Mouse (Mus musculus): ENCODE measurements around the gene Lrrk1. TPM values are rescaled to one million over a fixed set of nuclear protein-coding genes. Genes with fewer than 3 reads are reported as not detected.

The Lrrk1 gene
- polyA plus RNA-seq, 1 experiment: 9.8 TPM

DNA sequence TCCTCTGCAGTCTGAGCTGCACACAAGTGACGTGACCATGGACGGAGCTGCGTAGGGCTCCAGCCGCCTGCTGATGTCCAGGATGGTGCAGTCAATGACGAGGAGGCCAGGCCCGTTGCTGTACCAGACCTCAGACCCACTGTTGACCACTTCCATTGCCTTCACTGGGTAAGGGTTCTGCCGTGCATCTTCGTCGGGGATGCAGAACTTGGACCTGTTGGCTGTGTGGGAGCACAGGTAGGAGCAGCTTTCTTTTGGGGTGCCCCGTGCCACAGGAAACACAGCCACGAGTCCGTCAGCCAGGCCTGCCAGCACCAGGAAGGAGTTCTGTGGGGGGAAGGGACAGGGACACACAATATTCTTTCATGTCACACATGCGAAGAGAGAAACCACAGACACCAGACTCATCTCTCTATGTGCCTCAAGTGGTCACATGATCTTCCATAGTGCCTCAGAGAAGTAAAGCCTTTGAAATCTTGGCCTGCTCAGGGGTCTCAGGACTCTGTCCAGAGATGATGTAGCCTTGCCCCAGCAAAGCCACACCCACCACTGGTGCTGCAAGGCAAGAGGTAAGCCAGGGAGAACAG, 125.5 kb downstream of the Lrrk1 start:
- peaks cover 99% of the 10 kb centered on the region for H3K36me3 ChIP-seq (replicated peaks; ENCODE audit: low read length)
- peak overlapping the region; percentile 40 for H3K4me3 ChIP-seq (replicated peaks)
- peaks cover 55% of the 10 kb centered on the region for H3K4me1 ChIP-seq
- no peaks in the 10 kb centered on the region for H3K27me3 ChIP-seq (replicated peaks)
- TF ChIP-seq FLI1 (IDR thresholded peaks at IDR 0.05; ENCODE audit: low read length) (no peak), GATA1 (IDR thresholded peaks at IDR 0.05; ENCODE audit: borderline replicate concordance, low read length) (no peak)
- no peaks in the 10 kb centered on the region for H3K9me3 ChIP-seq

DNA sequence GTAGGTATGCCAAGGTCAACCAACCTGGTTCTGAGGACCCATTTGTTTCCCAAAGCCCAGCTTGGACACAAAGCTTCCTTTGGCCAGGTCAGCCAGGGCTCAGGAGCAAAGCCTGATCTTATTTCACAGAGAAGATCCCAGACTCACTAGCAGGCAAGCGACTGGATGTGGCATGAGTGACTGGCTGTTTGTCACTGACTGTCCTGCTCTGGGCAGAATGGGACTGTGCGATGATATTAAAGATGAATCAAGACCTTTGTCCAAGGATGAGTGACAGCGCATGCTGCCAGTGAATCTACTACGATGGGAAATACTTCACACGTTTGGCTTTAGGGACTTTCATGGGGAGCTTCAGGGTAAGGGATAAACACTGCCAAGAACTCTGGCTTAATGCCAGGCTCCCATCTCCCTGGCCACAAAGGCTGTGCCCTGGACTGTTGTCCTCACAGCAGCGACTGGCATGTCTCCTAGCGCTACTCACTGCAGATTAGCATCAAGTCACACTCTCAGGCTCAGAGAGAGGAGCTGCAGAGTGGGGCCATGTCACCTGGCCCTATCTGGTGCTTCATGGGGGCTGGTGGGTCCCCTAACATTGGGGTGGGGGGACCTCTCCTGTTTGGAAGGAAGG, 127.3 kb downstream of the Lrrk1 start:
- H3K4me3 ChIP-seq (replicated peaks): no peak overlapping the region
- TF ChIP-seq FLI1 (IDR thresholded peaks at IDR 0.05; ENCODE audit: low read length) (no peak), GATA1 (IDR thresholded peaks at IDR 0.05; ENCODE audit: borderline replicate concordance, low read length) (no peak)
- H3K27me3 ChIP-seq (replicated peaks): no peaks in the 10 kb centered on the region
- peaks cover 49% of the 10 kb centered on the region for H3K4me1 ChIP-seq
- no peaks in the 10 kb centered on the region for H3K9me3 ChIP-seq
- peaks cover 100% of the 10 kb centered on the region for H3K36me3 ChIP-seq (replicated peaks; ENCODE audit: low read length)

DNA sequence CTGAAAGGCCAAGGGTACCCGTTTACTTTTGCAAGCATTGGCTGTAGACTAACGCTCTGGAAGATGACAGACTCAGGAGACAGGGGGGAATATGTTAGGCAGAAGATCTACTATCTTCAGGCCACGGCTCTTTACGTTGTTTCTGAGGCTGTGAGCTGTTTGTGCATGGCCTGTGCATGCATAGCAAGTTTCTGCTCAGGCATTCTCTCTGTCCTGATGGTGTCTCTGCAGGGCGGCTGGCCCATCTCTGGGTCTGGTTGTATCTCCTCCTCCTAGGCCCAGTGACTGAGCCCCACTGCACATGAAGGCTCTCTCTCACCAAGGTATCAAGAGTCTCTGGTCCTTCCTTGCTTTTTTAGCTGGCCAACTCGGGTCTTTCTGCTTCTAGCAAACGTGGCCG, 127.9 kb downstream of the Lrrk1 start:
- no peaks in the 10 kb centered on the region for H3K9me3 ChIP-seq
- H3K36me3 ChIP-seq (replicated peaks; ENCODE audit: low read length): peaks cover 97% of the 10 kb centered on the region
- H3K27me3 ChIP-seq (replicated peaks): no peaks in the 10 kb centered on the region

GRCm38 (mm10) chr7:66259436-66260206, 128.5 kb downstream of the Lrrk1 start:
- H3K4me1 ChIP-seq: peaks cover 61% of the 10 kb centered on the region
- H3K9me3 ChIP-seq: no peaks in the 10 kb centered on the region
- H3K36me3 ChIP-seq (replicated peaks; ENCODE audit: low read length): peaks cover 93% of the 10 kb centered on the region
- no peak overlapping the region for H3K4me3 ChIP-seq (replicated peaks)
- H3K27me3 ChIP-seq (replicated peaks): no peaks in the 10 kb centered on the region
- no peak for TF ChIP-seq FLI1 (IDR thresholded peaks at IDR 0.05; ENCODE audit: low read length)
- no peak for TF ChIP-seq GATA1 (IDR thresholded peaks at IDR 0.05; ENCODE audit: borderline replicate concordance, low read length)

More for the DNA sequence above, 127.9 kb downstream of the Lrrk1 start:
- no peak for TF ChIP-seq GATA1 (IDR thresholded peaks at IDR 0.05; ENCODE audit: borderline replicate concordance, low read length)
- no peak for TF ChIP-seq FLI1 (IDR thresholded peaks at IDR 0.05; ENCODE audit: low read length)
- Histone ChIP-seq H3K4me1 (peaks cover 55% of the 10 kb centered on the region), H3K4me3 (replicated peaks) (no peak overlapping the region)

- no peaks in the 10 kb centered on the region for H3K27me3 ChIP-seq (replicated peaks)
- TF ChIP-seq FLI1 (IDR thresholded peaks at IDR 0.05; ENCODE audit: low read length): no peak
- no peak for TF ChIP-seq GATA1 (IDR thresholded peaks at IDR 0.05; ENCODE audit: borderline replicate concordance, low read length)
- H3K4me1 ChIP-seq: peaks cover 66% of the 10 kb centered on the region
- H3K4me3 ChIP-seq (replicated peaks): no peak overlapping the region
- H3K9me3 ChIP-seq: no peaks in the 10 kb centered on the region
- H3K36me3 ChIP-seq (replicated peaks; ENCODE audit: low read length): peaks cover 90% of the 10 kb centered on the region
Observed at GRCm38 (mm10) chr7:66258997-66259396, 129.2 kb downstream of the Lrrk1 start.

- no peak for TF ChIP-seq GATA1 (IDR thresholded peaks at IDR 0.05; ENCODE audit: borderline replicate concordance, low read length)
- Histone ChIP-seq H3K9me3 (no peaks in the 10 kb centered on the region), H3K4me3 (replicated peaks) (no peak overlapping the region), H3K36me3 (replicated peaks; ENCODE audit: low read length) (peaks cover 81% of the 10 kb centered on the region), H3K27me3 (replicated peaks) (no peaks in the 10 kb centered on the region), H3K4me1 (peaks cover 66% of the 10 kb centered on the region)
Observed at GRCm38 (mm10) chr7:66257232-66257631, 130.9 kb downstream of the Lrrk1 start.

DNA sequence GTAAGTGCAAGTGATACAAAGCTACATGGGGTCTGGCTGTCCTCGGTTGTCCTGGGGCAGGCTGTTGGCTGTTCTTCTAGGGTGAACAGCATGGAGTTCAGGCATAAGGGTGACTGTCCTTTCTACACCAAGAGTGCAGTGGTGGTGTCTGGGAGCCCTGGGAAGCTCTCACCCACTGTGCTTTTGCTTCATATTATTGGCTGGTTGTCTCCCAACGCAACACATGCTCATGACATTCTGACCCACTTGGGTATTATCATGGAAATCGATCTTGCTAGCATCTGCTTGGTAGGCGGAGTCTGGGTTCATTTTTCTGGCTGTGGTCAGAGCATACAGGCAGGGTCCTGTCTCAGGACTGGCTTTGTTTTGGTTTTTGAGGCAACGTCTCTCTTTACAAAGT, 131.7 kb downstream of the Lrrk1 start:
- Histone ChIP-seq H3K4me1 (peaks cover 65% of the 10 kb centered on the region), H3K4me3 (replicated peaks) (no peak overlapping the region), H3K27me3 (replicated peaks) (no peaks in the 10 kb centered on the region), H3K9me3 (no peaks in the 10 kb centered on the region), H3K36me3 (replicated peaks; ENCODE audit: low read length) (peaks cover 73% of the 10 kb centered on the region)
- TF ChIP-seq GATA1 (IDR thresholded peaks at IDR 0.05; ENCODE audit: borderline replicate concordance, low read length): no peak
- TF ChIP-seq FLI1 (IDR thresholded peaks at IDR 0.05; ENCODE audit: low read length): no peak

- Histone ChIP-seq H3K36me3 (replicated peaks; ENCODE audit: low read length) (peaks cover 58% of the 10 kb centered on the region), H3K27me3 (replicated peaks) (no peaks in the 10 kb centered on the region), H3K4me3 (replicated peaks) (peak overlapping the region; percentile 50), H3K4me1 (peaks cover 66% of the 10 kb centered on the region), H3K9me3 (no peaks in the 10 kb centered on the region)
- TF ChIP-seq FLI1 (IDR thresholded peaks at IDR 0.05; ENCODE audit: low read length) (no peak), GATA1 (IDR thresholded peaks at IDR 0.05; ENCODE audit: borderline replicate concordance, low read length) (no peak)
Observed at GRCm38 (mm10) chr7:66254993-66255392, 133.2 kb downstream of the Lrrk1 start.

GRCm38 (mm10) chr7:66253975-66254651, 134.0 kb downstream of the Lrrk1 start:
- Histone ChIP-seq H3K9me3 (no peaks in the 10 kb centered on the region), H3K4me1 (peaks cover 75% of the 10 kb centered on the region), H3K4me3 (replicated peaks) (peak overlapping the region; percentile 50), H3K27me3 (replicated peaks) (no peaks in the 10 kb centered on the region), H3K36me3 (replicated peaks; ENCODE audit: low read length) (peaks cover 50% of the 10 kb centered on the region)
- no peak for TF ChIP-seq GATA1 (IDR thresholded peaks at IDR 0.05; ENCODE audit: borderline replicate concordance, low read length)

All from megakaryocyte, embryonic 14.5 days (primary cell).